Mouse (Mus musculus) G1E (cell line): ENCODE measurements around the gene Prpf3.

Source experiments
- CTCF ChIP-seq: IDR thresholded peaks from 2 replicates; pipeline ENCODE4 v1.5.1; 2012; ENCODE audit warnings: low read depth, low read length, inconsistent platforms, mixed read lengths
- GATA1 ChIP-seq: IDR thresholded peaks from 2 replicates; pipeline ENCODE4 v1.6.1; 2012; ENCODE audit warnings: borderline replicate concordance, low read length, inconsistent platforms, mixed read lengths
- POLR2AphosphoS5 ChIP-seq: IDR thresholded peaks from 2 replicates; pipeline ENCODE4 v1.6.1; 2012; ENCODE audit warnings: low read depth, low read length, inconsistent platforms; ENCODE audit not compliant: insufficient replicate concordance
- TAL1 ChIP-seq: conservative IDR thresholded peaks from 2 replicates; pipeline ENCODE4 v1.6.1; 2012; ENCODE audit warnings: low read depth, low read length, inconsistent platforms, mixed read lengths

- TF ChIP-seq CTCF (no peak), GATA1 (no peak), POLR2AphosphoS5 (no peak), TAL1 (no peak)
Observed at GRCm38 (mm10) chr3:95889664-95890063, 34.0 kb upstream of the Prpf3 start.
